ENCODE assay signal across 13 mouse cellular contexts in genomic region chr12:37310786-37311185, GRCm38 (mm10).
"Had no signal": no experiment of that assay in that cellular context is flagged by ENCODE, and none has a peak within 500 bp of the region (broad histone marks: within the 10 kb centered on the region; RNA-seq: fewer than 3 reads in every experiment).

No protein-coding gene starts in this region.

- H3K27ac ChIP-seq: kidney, postnatal 0 days; limb, embryonic 13.5 days; liver, embryonic 14.5 days; midbrain, embryonic 10.5 days; midbrain, embryonic 15.5 days had no signal

- H3K9me3 ChIP-seq: limb, embryonic 13.5 days; midbrain, embryonic 10.5 days; midbrain, embryonic 15.5 days had no signal

- H3K27me3 ChIP-seq: limb, embryonic 13.5 days; midbrain, embryonic 15.5 days had no signal

- H3K4me2 ChIP-seq: limb, embryonic 13.5 days; midbrain, embryonic 15.5 days had no signal

- H3K4me3 ChIP-seq: limb, embryonic 13.5 days; midbrain, embryonic 10.5 days; midbrain, embryonic 15.5 days had no signal

- H3K4me1 ChIP-seq: limb, embryonic 13.5 days; midbrain, embryonic 10.5 days; midbrain, embryonic 15.5 days had no signal

- ATAC-seq: midbrain, embryonic 15.5 days had no signal

- H3K9ac ChIP-seq: limb, embryonic 13.5 days; liver, embryonic 14.5 days; midbrain, embryonic 15.5 days had no signal

- DNase-seq: kidney, adult 11 months; kidney, adult 9 months; kidney, postnatal 36 days; layer of hippocampus, adult 9-11 months; layer of hippocampus, postnatal 36 days; lung, adult 18-20 months; thymus, adult 18-20 months; thymus, postnatal 14 days had no signal

- H3K36me3 ChIP-seq: limb, embryonic 13.5 days; midbrain, embryonic 10.5 days; midbrain, embryonic 15.5 days had no signal
